ENCODE assay signal across 12 mouse cellular contexts in the genomic region with DNA sequence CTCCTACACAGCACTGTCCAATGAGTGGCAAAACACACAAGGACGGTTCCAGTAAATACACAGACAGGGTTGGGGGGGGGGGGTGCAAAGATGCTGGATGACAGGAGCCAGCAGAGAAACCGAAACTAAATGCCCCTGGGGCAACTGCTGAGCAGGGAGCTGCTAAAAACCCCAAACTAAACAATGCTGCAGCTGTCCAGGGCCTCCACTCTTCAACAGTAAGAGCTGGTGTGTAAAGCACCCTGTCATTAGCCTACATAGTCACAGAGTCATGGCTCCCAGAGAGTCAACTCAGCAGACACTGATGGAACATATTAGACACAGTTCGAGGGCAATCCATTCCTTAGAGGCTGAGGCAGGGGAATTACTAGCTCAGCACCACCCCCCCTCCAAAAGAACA. TPM values are rescaled to one million over a fixed set of nuclear protein-coding genes. Genes with fewer than 3 reads are reported as not detected.
A peak's percentile ranks its signal among the peaks of the same experiment; 100 is the strongest.
DNase-seq lines count a peak whose midpoint lies in the region; ATAC-seq lines count a peak whose summit lies in the region.
"Had no signal": no experiment of that assay in that cellular context is flagged by ENCODE, and none has a peak within 500 bp of the region (broad histone marks: within the 10 kb centered on the region; RNA-seq: fewer than 3 reads in every experiment).

No protein-coding gene starts in this region.

- no peaks in the 10 kb centered on the region for H3K9me3 ChIP-seq in liver, embryonic 12.5 days (replicated peaks)
- H3K9me3 ChIP-seq in embryonic facial prominence, embryonic 13.5 days: no peaks in the 10 kb centered on the region
- no peaks in the 10 kb centered on the region for H3K9me3 ChIP-seq in neural tube, embryonic 14.5 days (ENCODE audit: control insufficient read depth, low read length)
- H3K9me3 ChIP-seq: lung, embryonic 15.5 days; megakaryocyte, embryonic 14.5 days had no signal

- peaks cover 81% of the 10 kb centered on the region for H3K4me1 ChIP-seq in liver, embryonic 12.5 days
- H3K4me1 ChIP-seq in embryonic facial prominence, embryonic 13.5 days: peaks cover 28% of the 10 kb centered on the region
- H3K4me1 ChIP-seq in neural tube, embryonic 14.5 days (ENCODE audit: control insufficient read depth, insufficient read depth, low read length): 0 out of 2 replicates have a peak, but pooled peaks cover 4% of the 10 kb centered on the region

- H3K9ac ChIP-seq in liver, embryonic 12.5 days: no peak overlapping the region
- no peak overlapping the region for H3K9ac ChIP-seq in embryonic facial prominence, embryonic 13.5 days
- H3K9ac ChIP-seq in neural tube, embryonic 14.5 days (replicated peaks; ENCODE audit: low read depth, low read length): no peak overlapping the region
- H3K9ac ChIP-seq: lung, embryonic 15.5 days had no signal

- peak overlapping the region; percentile 48; the same call in 1 of the 2 replicates for H3K27ac ChIP-seq in liver, embryonic 12.5 days
- H3K27ac ChIP-seq in embryonic facial prominence, embryonic 13.5 days: peak overlapping the region; percentile 28; the same call in 1 of the 2 replicates
- no peak overlapping the region for H3K27ac ChIP-seq in neural tube, embryonic 14.5 days (ENCODE audit: low read depth, low read length)
- H3K27ac ChIP-seq: lung, embryonic 15.5 days had no signal

- peaks cover 21% of the 10 kb centered on the region for H3K36me3 ChIP-seq in liver, embryonic 12.5 days
- peaks cover 13% of the 10 kb centered on the region; the same call in 1 of the 2 replicates for H3K36me3 ChIP-seq in embryonic facial prominence, embryonic 13.5 days
- no peaks in the 10 kb centered on the region for H3K36me3 ChIP-seq in neural tube, embryonic 14.5 days (ENCODE audit: control insufficient read depth, insufficient read depth, low read length)
- H3K36me3 ChIP-seq: lung, embryonic 15.5 days had no signal

- H3K27me3 ChIP-seq in liver, embryonic 12.5 days (replicated peaks): no peaks in the 10 kb centered on the region
- H3K27me3 ChIP-seq in embryonic facial prominence, embryonic 13.5 days: no peaks in the 10 kb centered on the region
- no peaks in the 10 kb centered on the region for H3K27me3 ChIP-seq in neural tube, embryonic 14.5 days (ENCODE audit: control insufficient read depth, insufficient read depth, low read length)
- H3K27me3 ChIP-seq: lung, embryonic 15.5 days; megakaryocyte, embryonic 14.5 days had no signal

- H3K4me3 ChIP-seq in liver, embryonic 12.5 days: no peak overlapping the region
- no peak overlapping the region for H3K4me3 ChIP-seq in embryonic facial prominence, embryonic 13.5 days
- no peak overlapping the region for H3K4me3 ChIP-seq in neural tube, embryonic 14.5 days (ENCODE audit: low read depth, low read length)
- H3K4me3 ChIP-seq: lung, embryonic 15.5 days; megakaryocyte, embryonic 14.5 days had no signal

- no peak overlapping the region for H3K4me2 ChIP-seq in liver, embryonic 12.5 days
- no peak overlapping the region for H3K4me2 ChIP-seq in embryonic facial prominence, embryonic 13.5 days
- H3K4me2 ChIP-seq in neural tube, embryonic 14.5 days (ENCODE audit: low read depth, low read length): no peak overlapping the region
- H3K4me2 ChIP-seq: lung, embryonic 15.5 days had no signal

- no peak for DNase-seq in liver
- DNase-seq in Muller cell, postnatal 12 days (ENCODE audit: inconsistent ontology term): peak; percentile 81
- DNase-seq in kidney, adult 11 months: no peak
- no peak for DNase-seq in layer of hippocampus, postnatal 10 days (ENCODE audit: low spot score in 2 of 2)
- DNase-seq: cerebellum, postnatal 36 days had no signal

- ATAC-seq in liver, embryonic 12.5 days: no peak
- no peak for ATAC-seq in embryonic facial prominence, embryonic 13.5 days (ENCODE audit: insufficient number of reproducible peaks, insufficient read depth, low FRiP score, low TSS enrichment, low read depth)
- peak; percentile 28; the same call in 1 of the 2 replicates for ATAC-seq in neural tube, embryonic 14.5 days (ENCODE audit: low read depth)
- ATAC-seq: forebrain, embryonic 16.5 days; intestine, embryonic 16.5 days had no signal

- WGBS in liver, embryonic 12.5 days (ENCODE audit: insufficient replicate concordance): 61% methylated on average over 3 of the region's 3 CpGs
- 23% methylated on average over 3 of the region's 3 CpGs for WGBS in embryonic facial prominence, embryonic 13.5 days
- WGBS in neural tube, embryonic 14.5 days: 49% methylated on average over 3 of the region's 3 CpGs

RNA-seq across cellular contexts. Expression of a gene that starts 11.8 kb away (rescaled TPM):
- polyA plus RNA-seq in liver, embryonic 12.5 days (2016; fragmentation: Nextera tagmentation; extraction: Ambion mirVana): 28.9 and 29.8 TPM in 2 replicates
- 65.1 and 66.9 TPM in 2 replicates for polyA plus RNA-seq in embryonic facial prominence, embryonic 13.5 days (2015; fragmentation: Nextera tagmentation; extraction: Ambion mirVana)
- 63.3 and 66.1 TPM in 2 replicates for polyA plus RNA-seq in neural tube, embryonic 14.5 days (2014; fragmentation: Nextera tagmentation; extraction: Ambion mirVana)
- 10 to 100 TPM; 73.3 to 73.5 TPM for total RNA-seq in layer of hippocampus, postnatal 10 days (2021)

RNA-seq across cellular contexts. Expression of a gene that starts 34.2 kb away (rescaled TPM):
- 1.0 and 1.1 TPM in 2 replicates for polyA plus RNA-seq in liver, embryonic 12.5 days (2016; fragmentation: Nextera tagmentation; extraction: Ambion mirVana)
- polyA plus RNA-seq in embryonic facial prominence, embryonic 13.5 days (2015; fragmentation: Nextera tagmentation; extraction: Ambion mirVana): 1.1 and 1.8 TPM in 2 replicates
- polyA plus RNA-seq in neural tube, embryonic 14.5 days (2014; fragmentation: Nextera tagmentation; extraction: Ambion mirVana): 0.59 and 1.3 TPM in 2 replicates
- 1 to 10 TPM in 1 of 2 experiments, under 1 TPM in 1; 0.67 to 1.2 TPM for total RNA-seq in layer of hippocampus, postnatal 10 days (2021)

RNA-seq across cellular contexts. Expression of a gene that starts 34.2 kb away (rescaled TPM):
- 7.0 and 7.7 TPM in 2 replicates for polyA plus RNA-seq in liver, embryonic 12.5 days (2016; fragmentation: Nextera tagmentation; extraction: Ambion mirVana)
- polyA plus RNA-seq in embryonic facial prominence, embryonic 13.5 days (2015; fragmentation: Nextera tagmentation; extraction: Ambion mirVana): 18.5 and 19.9 TPM in 2 replicates
- polyA plus RNA-seq in neural tube, embryonic 14.5 days (2014; fragmentation: Nextera tagmentation; extraction: Ambion mirVana): 15.2 and 16.3 TPM in 2 replicates
- total RNA-seq in layer of hippocampus, postnatal 10 days (2021): 10 to 100 TPM; 11.0 to 13.0 TPM
